Comparison of ENCODE assay signal across 8 mouse cellular contexts in the genomic region with DNA sequence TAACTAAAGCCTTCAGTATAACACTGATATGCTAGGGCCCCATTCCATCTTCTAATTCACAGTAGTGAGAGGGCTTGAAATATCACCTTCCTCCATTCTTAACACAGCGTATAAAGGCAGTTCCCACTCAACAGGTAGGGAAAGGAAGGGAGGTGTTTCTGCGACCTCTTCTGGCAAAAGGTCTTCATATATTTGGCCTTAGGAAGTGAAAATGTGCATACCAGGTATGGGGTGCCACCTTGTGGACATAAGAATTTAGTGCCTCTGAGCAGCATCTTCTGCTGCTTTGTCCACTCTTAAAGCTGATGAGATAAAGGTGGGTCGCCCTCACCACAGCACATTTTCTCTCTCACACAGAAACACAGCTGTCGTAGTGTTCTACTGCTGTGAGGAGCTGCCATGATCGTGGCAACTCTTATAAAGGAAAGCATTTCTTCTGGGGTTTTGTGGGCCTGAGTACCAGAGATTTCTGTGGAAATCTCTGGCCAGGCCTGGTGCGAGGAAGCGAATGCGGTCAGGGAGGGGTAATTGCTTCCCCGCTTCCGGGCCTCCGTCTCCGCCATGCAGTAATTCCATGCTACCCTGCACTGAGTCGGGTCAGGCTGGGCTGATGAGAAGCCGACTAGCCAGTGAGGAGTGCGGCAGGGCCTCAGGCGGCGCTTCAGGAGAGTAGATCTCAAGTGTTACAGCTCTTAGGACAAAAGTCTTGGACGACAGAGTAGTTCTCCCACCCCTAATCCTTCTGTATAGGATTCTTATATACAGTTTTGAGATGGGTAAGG.
DNase-seq lines count a peak whose midpoint lies in the region; ATAC-seq and TF ChIP-seq lines count a peak whose summit lies in the region.

No protein-coding gene starts in this region.

- ATAC-seq in intestine, postnatal 0 days: no peak
- ATAC-seq in midbrain, embryonic 14.5 days (ENCODE audit: low FRiP score, low TSS enrichment): peak; percentile 73; the same call in 1 of the 2 replicates

- H3K9me3 ChIP-seq in intestine, postnatal 0 days (ENCODE audit: control insufficient read depth): no peaks in the 10 kb centered on the region
- H3K9me3 ChIP-seq in midbrain, embryonic 14.5 days (ENCODE audit: control insufficient read depth, low read length): no peaks in the 10 kb centered on the region

- no peaks in the 10 kb centered on the region for H3K36me3 ChIP-seq in intestine, postnatal 0 days (ENCODE audit: control insufficient read depth, insufficient read depth)
- H3K36me3 ChIP-seq in midbrain, embryonic 14.5 days (ENCODE audit: control insufficient read depth, insufficient read depth, low read length): no peaks in the 10 kb centered on the region
- H3K36me3 ChIP-seq in spleen, adult 2 months (ENCODE audit: control insufficient read depth, insufficient read depth, low read length): no peaks in the 10 kb centered on the region

- H3K9ac ChIP-seq in intestine, postnatal 0 days (ENCODE audit: low read depth, low read length): no peak overlapping the region
- H3K9ac ChIP-seq in midbrain, embryonic 14.5 days (replicated peaks; ENCODE audit: low read length): no peak overlapping the region; the same call in 1 of the 2 replicates

- H3K4me1 ChIP-seq in cortical plate, adult 2 months (ENCODE audit: control insufficient read depth, insufficient read depth, low read length): no peaks in the 10 kb centered on the region; the same call in 1 of the 2 replicates
- H3K4me1 ChIP-seq in intestine, postnatal 0 days (replicated peaks; ENCODE audit: control insufficient read depth, insufficient read depth, low read length): no peaks in the 10 kb centered on the region
- no peaks in the 10 kb centered on the region for H3K4me1 ChIP-seq in midbrain, embryonic 14.5 days (ENCODE audit: control insufficient read depth, insufficient read depth, low read length)
- H3K4me1 ChIP-seq in spleen, adult 2 months (ENCODE audit: control insufficient read depth, insufficient read depth, insufficient read length): no peaks in the 10 kb centered on the region

- TF ChIP-seq POLR2A in cortical plate, adult 2 months (IDR thresholded peaks at IDR 0.05; ENCODE audit: extremely low read depth, insufficient read depth, low read length): no peak
- no peak for TF ChIP-seq POLR2A in spleen, adult 2 months (IDR thresholded peaks at IDR 0.05; ENCODE audit: low read depth, low read length)

- intact Hi-C loops in left cerebral cortex, postnatal 25 days (cut with DNase I): loop anchor here (1.0 to 5.0 kb wide), 5 partner anchors 90 to 361 kb away; a partner anchor contains a TSS

- H3K27ac ChIP-seq in cortical plate, adult 2 months (ENCODE audit: insufficient read depth, low read length): no peak overlapping the region
- no peak overlapping the region for H3K27ac ChIP-seq in intestine, postnatal 0 days (ENCODE audit: low read depth, low read length)
- H3K27ac ChIP-seq in midbrain, embryonic 14.5 days (replicated peaks; ENCODE audit: low read depth, low read length): no peak overlapping the region
- H3K27ac ChIP-seq in spleen, adult 2 months (ENCODE audit: insufficient read depth, low read length): no peak overlapping the region

- peak; percentile 94 for TF ChIP-seq CTCF in cortical plate, adult 2 months (IDR thresholded peaks at IDR 0.05; ENCODE audit: extremely low read depth, insufficient read depth, low read length)
- peak; percentile 100 for TF ChIP-seq CTCF in intestine, postnatal 0 days (IDR thresholded peaks at IDR 0.05; ENCODE audit: low read depth)
- peak; percentile 70; the same call in 1 of the 2 replicates for TF ChIP-seq CTCF in spleen, adult 2 months (IDR thresholded peaks at IDR 0.05; ENCODE audit: extremely low read depth, insufficient read depth, insufficient read length, insufficient replicate concordance)

- no peak overlapping the region for H3K4me2 ChIP-seq in intestine, postnatal 0 days (replicated peaks; ENCODE audit: low read depth)
- H3K4me2 ChIP-seq in midbrain, embryonic 14.5 days (ENCODE audit: low read length): no peak overlapping the region

- peak; percentile 36 for DNase-seq in urinary bladder, postnatal 25 days (ENCODE audit: low spot score)
- DNase-seq in urinary bladder, adult 2 months (ENCODE audit: low spot score): no peak
- peak; percentile 15 for DNase-seq in gastrocnemius, postnatal 25 days
- DNase-seq in left cerebral cortex, postnatal 25 days (ENCODE audit: low spot score in 2 of 2): peak; percentile 83 to 90
- DNase-seq in midbrain, embryonic 14.5 days: peak; percentile 94
- DNase-seq in spleen, adult 2 months (ENCODE audit: low read depth in 1 of 2, low spot score in 2 of 2): peak; percentile 70 to 71

- no peak overlapping the region for H3K4me3 ChIP-seq in cortical plate, adult 2 months (ENCODE audit: insufficient read depth, low read length)
- H3K4me3 ChIP-seq in intestine, postnatal 0 days (ENCODE audit: low read depth, low read length): no peak overlapping the region
- H3K4me3 ChIP-seq in midbrain, embryonic 14.5 days (replicated peaks; ENCODE audit: low read depth, low read length): no peak overlapping the region
- H3K4me3 ChIP-seq in spleen, adult 2 months (ENCODE audit: extremely low read depth, insufficient read depth, insufficient read length): no peak overlapping the region

- no peaks in the 10 kb centered on the region for H3K27me3 ChIP-seq in intestine, postnatal 0 days (replicated peaks; ENCODE audit: control insufficient read depth, insufficient read depth, low read length)
- no peaks in the 10 kb centered on the region for H3K27me3 ChIP-seq in midbrain, embryonic 14.5 days (ENCODE audit: control insufficient read depth, insufficient read depth, low read length)
- H3K27me3 ChIP-seq in spleen, adult 2 months (ENCODE audit: control insufficient read depth, insufficient read depth, low read length): no peaks in the 10 kb centered on the region

- 38% methylated on average over 18 of the region's 18 CpGs for WGBS in intestine, postnatal 0 days
- WGBS in midbrain, embryonic 14.5 days: 44% methylated on average over 18 of the region's 18 CpGs
- 47% methylated on average over 18 of the region's 18 CpGs for WGBS in spleen, adult 2 months
